Mouse (Mus musculus) telencephalon, adult 2 months (tissue): ENCODE measurements around the gene Lrrc66.

Experiments used
- DNase-seq: peaks from one replicate; pipeline ENCODE4 v3.0.0-alpha.2; 2011; ENCODE audit warnings: low read depth, low spot score

Lrrc66 gene

GRCm38 (mm10) chr5:73632291-73632690 is at the start of gene Lrrc66:
Gene Lrrc66, minus strand, starts transcription at chr5:73632526.
- DNase-seq = no peak

- peak; percentile 39 for DNase-seq
These were observed 44.3 kb upstream of the Lrrc66 start for GRCm38 (mm10) chr5:73676626-73677025.

- no peak for DNase-seq
These were observed 43.3 kb upstream of the Lrrc66 start for GRCm38 (mm10) chr5:73675604-73676003.

- DNase-seq = no peak
These were observed 37.1 kb upstream of the Lrrc66 start for GRCm38 (mm10) chr5:73669386-73669785.

- DNase-seq = no peak
These were observed 35.6 kb upstream of the Lrrc66 start for GRCm38 (mm10) chr5:73667877-73668276.

GRCm38 (mm10) chr5:73666695-73667094 is 34.4 kb upstream of the Lrrc66 start:
- DNase-seq = no peak

GRCm38 (mm10) chr5:73651855-73652201 is 19.5 kb upstream of the Lrrc66 start:
- no peak for DNase-seq

GRCm38 (mm10) chr5:73651061-73651854 is 18.9 kb upstream of the Lrrc66 start, which contains the start of gene Spata18:
Gene Spata18, plus strand, starts transcription at chr5:73651379.
- no peak for DNase-seq

GRCm38 (mm10) chr5:73650365-73650964 is 18.1 kb upstream of the Lrrc66 start:
- no peak for DNase-seq

GRCm38 (mm10) chr5:73647261-73647900 is 15.1 kb upstream of the Lrrc66 start, which contains the start of gene Sgcb:
Gene Sgcb, minus strand, starts transcription at chr5:73647790.
- peak; percentile 46 for DNase-seq

- no peak for DNase-seq
These were observed 9.8 kb upstream of the Lrrc66 start for GRCm38 (mm10) chr5:73642091-73642490.

GRCm38 (mm10) chr5:73641058-73641457 is 8.7 kb upstream of the Lrrc66 start:
- no peak for DNase-seq

- DNase-seq = peak; percentile 79
These were observed 5.2 kb upstream of the Lrrc66 start for GRCm38 (mm10) chr5:73637337-73638107.

GRCm38 (mm10) chr5:73633141-73633540 is 815 bp upstream of the Lrrc66 start:
- peak; percentile 45 for DNase-seq

- no peak for DNase-seq
These were observed 1.2 kb downstream of the Lrrc66 start for GRCm38 (mm10) chr5:73631001-73631558.

- no peak for DNase-seq
These were observed 2.2 kb downstream of the Lrrc66 start for GRCm38 (mm10) chr5:73630141-73630540.

- no peak for DNase-seq
These were observed 4.3 kb downstream of the Lrrc66 start for GRCm38 (mm10) chr5:73627991-73628390.

- no peak for DNase-seq
These were observed 4.8 kb downstream of the Lrrc66 start for GRCm38 (mm10) chr5:73627559-73627958.

GRCm38 (mm10) chr5:73626842-73627241 is 5.5 kb downstream of the Lrrc66 start:
- DNase-seq = no peak

- no peak for DNase-seq
These were observed 6.8 kb downstream of the Lrrc66 start for GRCm38 (mm10) chr5:73625505-73625904.

- DNase-seq = peak; percentile 40
These were observed 13.4 kb downstream of the Lrrc66 start for GRCm38 (mm10) chr5:73618969-73619368.
